Mouse (Mus musculus) frontal cortex, postnatal 36 days (tissue): Measurements from ENCODE around the gene Olfr851.

ENCODE experiments used
- DNase-seq, 2 experiments: peaks; one replicate each; pipeline ENCODE4 v3.0.0; 2022; ENCODE audit warnings: low spot score in 2 of 2

Gene Olfr851

GRCm38 (mm10) chr9:19492995-19493394, at the start of gene Olfr851:
TSS of gene Olfr851 (plus strand) at chr9:19493295.
- no peak for DNase-seq

GRCm38 (mm10) chr9:19478148-19478547, 14.9 kb upstream of the Olfr851 start, which contains the start of gene Olfr850:
TSS of gene Olfr850 (minus strand) at chr9:19478248.
- no peak for DNase-seq

GRCm38 (mm10) chr9:19540976-19541375, 47.9 kb downstream of the Olfr851 start, which contains the start of gene Olfr853:
TSS of gene Olfr853 (minus strand) at chr9:19541076.
- no peak for DNase-seq
